Mouse (Mus musculus) heart, adult 2 months (tissue): ENCODE measurements around the gene Tescl. TPM values are rescaled to one million over a fixed set of nuclear protein-coding genes. Genes with fewer than 3 reads are reported as not detected.
A peak's percentile ranks its signal among the peaks of the same experiment; 100 is the strongest.

Experiments
- DNase-seq, 2 experiments: peaks; one replicate each; pipeline ENCODE4 v3.0.0; 2021
- H3K27ac ChIP-seq: fragments of 200-600 bp; 2 replicates; pipeline ENCODE4 v1.8.1; 2022
- H3K27me3 ChIP-seq: fragments of 200-500 bp; 2 replicates; pipeline ENCODE4 v1.6.1; 2012; ENCODE audit warnings: mild to moderate bottlenecking, low read length, inconsistent platforms, mixed read lengths; ENCODE audit not compliant: control insufficient read depth, insufficient read depth
- H3K36me3 ChIP-seq: fragments of 200-500 bp; 2 replicates; pipeline ENCODE4 v1.6.1; 2012; ENCODE audit warnings: low read length, inconsistent platforms; ENCODE audit not compliant: control insufficient read depth, insufficient read depth
- H3K4me1 ChIP-seq: fragments of 200-500 bp; 2 replicates; pipeline ENCODE4 v1.6.1; 2011; ENCODE audit warnings: low read length; ENCODE audit not compliant: control insufficient read depth, insufficient read depth
- H3K4me3 ChIP-seq: fragments of 200-600 bp; 2 replicates; pipeline ENCODE4 v1.8.1; 2022
- H3K79me2 ChIP-seq: fragments of 200-500 bp; replicated peaks from 2 replicates; pipeline ENCODE4 v1.6.1; 2012; ENCODE audit warnings: mild to moderate bottlenecking, inconsistent platforms, low read length, moderate library complexity, mixed read lengths; ENCODE audit not compliant: control insufficient read depth, insufficient read depth
- H3K9ac ChIP-seq: fragments of 200-500 bp; 2 replicates; pipeline ENCODE4 v1.6.1; 2012; ENCODE audit warnings: low read depth, mild to moderate bottlenecking, control low read depth, inconsistent platforms, low read length, mixed read lengths
- CTCF ChIP-seq: fragments of 200-600 bp; IDR thresholded peaks from 2 replicates; pipeline ENCODE4 v1.8.1; 2022; ENCODE audit warnings: antibody characterized with exemption, mild to moderate bottlenecking, moderate library complexity
- EP300 ChIP-seq: fragments of 200-500 bp; IDR thresholded peaks from 2 replicates; pipeline ENCODE4 v1.6.1; 2011; ENCODE audit warnings: low read depth, low read length, control low read depth; ENCODE audit not compliant: insufficient read depth
- POLR2A ChIP-seq: fragments of 200-500 bp; IDR thresholded peaks from 2 replicates; pipeline ENCODE4 v1.6.1; 2011; ENCODE audit warnings: mild to moderate bottlenecking, low read depth, low read length, control low read depth; ENCODE audit not compliant: insufficient read depth
- WGBS: fragments of 180-500 bp; shearing (Covaris S2); methylation state at CpG from one replicate; pipeline ENCODE4 v1.1.7; 2018; 5-methylcytosine and 5-hydroxymethylcytosine counted together
- intact Hi-C: fragments of 180-260 bp; cut with DNase I; formaldehyde crosslinking; loops from one replicate; pipeline ENCODE4 v1.15.1; 2025
- polyA plus RNA-seq: library from polyadenylated mRNA; depleted of rRNA; stranded (reverse); fragments of >200 nt; gene quantifications from 2 replicates; pipeline ENCODE4 v1.2.3, GENCODE M21; 2012
- total RNA-seq, 2 experiments: library from RNA; stranded (reverse); gene quantifications; 2 replicates each; pipeline ENCODE4 v1.2.3; 2021

The Tescl gene
- total and polyA plus RNA-seq, 3 experiments = 0.66 TPM; not detected in 2

- DNase-seq = peak; percentile 39 to 62
- WGBS = 7% methylated on average over 5 of the region's 5 CpGs
- Histone ChIP-seq H3K27ac (no peak overlapping the region), H3K36me3 (no peaks in the 10 kb centered on the region), H3K4me3 (no peak overlapping the region), H3K9ac (no peak overlapping the region), H3K79me2 (no peaks in the 10 kb centered on the region), H3K27me3 (peaks cover 7% of the 10 kb centered on the region), H3K4me1 (no peaks in the 10 kb centered on the region)
- TF ChIP-seq POLR2A (no peak), EP300 (no peak), CTCF (peak; percentile 80)
- intact Hi-C loops = loop anchor here (2.0 kb wide), 2 partner anchors 49 to 71 kb away; no protein-coding TSS in a partner anchor
Measured at GRCm38 (mm10) chr7:24335699-24336309, 2.1 kb upstream of the Tescl start.

DNA sequence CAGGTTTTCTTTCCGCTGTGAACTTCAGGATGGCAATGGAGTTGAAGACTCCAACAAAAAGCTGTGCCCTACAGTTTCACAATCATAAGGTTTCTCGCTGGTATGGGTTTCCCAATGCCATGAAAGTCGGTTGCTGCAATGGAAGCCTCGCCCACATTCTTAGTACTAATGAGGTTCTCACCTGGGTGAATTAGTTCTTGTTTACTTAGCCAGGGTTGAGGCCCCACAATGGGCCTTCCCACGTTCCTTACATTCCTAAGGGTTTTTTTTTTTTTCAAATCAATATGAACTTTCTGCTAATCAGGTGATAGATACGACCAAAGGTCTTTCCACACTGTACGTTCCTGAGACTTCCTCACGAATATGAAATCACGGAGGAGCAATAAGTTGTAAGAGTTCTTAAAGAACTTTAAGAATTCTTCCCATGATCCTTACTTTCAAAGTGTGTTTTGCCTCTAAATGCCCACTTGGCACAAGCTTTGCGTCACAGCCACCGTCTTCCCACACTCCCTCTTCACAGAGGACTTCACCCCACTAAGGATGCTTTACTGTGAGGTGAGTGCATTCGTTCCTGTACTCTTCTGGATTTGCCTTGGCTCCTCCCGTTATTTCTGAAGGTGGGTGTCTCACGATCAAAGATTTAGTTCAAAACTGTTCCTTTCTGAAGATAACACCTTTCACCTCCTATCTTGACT is 6.3 kb downstream of the Tescl start:
- Histone ChIP-seq H3K4me3 (no peak overlapping the region), H3K9ac (no peak overlapping the region), H3K79me2 (no peaks in the 10 kb centered on the region), H3K27ac (no peak overlapping the region), H3K36me3 (no peaks in the 10 kb centered on the region), H3K4me1 (no peaks in the 10 kb centered on the region), H3K27me3 (no peaks in the 10 kb centered on the region)
- no peak for DNase-seq
- intact Hi-C loops = no loop called here
- TF ChIP-seq EP300 (no peak), CTCF (no peak), POLR2A (no peak)
- WGBS = 77% methylated on average over 14 of the region's 14 CpGs

GRCm38 (mm10) chr7:24326273-24327135 is 7.2 kb downstream of the Tescl start:
- no peaks in the 10 kb centered on the region for H3K36me3 ChIP-seq
- TF ChIP-seq CTCF (no peak), EP300 (no peak), POLR2A (no peak)
- no peaks in the 10 kb centered on the region for H3K27me3 ChIP-seq
- DNase-seq = no peak
- 46% methylated on average over 20 of the region's 20 CpGs for WGBS
- no peaks in the 10 kb centered on the region for H3K4me1 ChIP-seq
- no peak overlapping the region for H3K27ac ChIP-seq
- no peak overlapping the region for H3K9ac ChIP-seq
- no peak overlapping the region for H3K4me3 ChIP-seq
- H3K79me2 ChIP-seq = no peaks in the 10 kb centered on the region
- intact Hi-C loops = no loop called here

GRCm38 (mm10) chr7:24325675-24326128 is 8.0 kb downstream of the Tescl start:
- DNase-seq = no peak
- no peaks in the 10 kb centered on the region for H3K79me2 ChIP-seq
- H3K27me3 ChIP-seq = no peaks in the 10 kb centered on the region
- TF ChIP-seq POLR2A = no peak
- TF ChIP-seq CTCF = no peak
- TF ChIP-seq EP300 = no peak
- no peaks in the 10 kb centered on the region for H3K4me1 ChIP-seq
- no peaks in the 10 kb centered on the region for H3K36me3 ChIP-seq
- intact Hi-C loops = no loop called here
- no peak overlapping the region for H3K9ac ChIP-seq
- WGBS = 6% methylated on average over 13 of the region's 13 CpGs
- no peak overlapping the region for H3K4me3 ChIP-seq
- no peak overlapping the region for H3K27ac ChIP-seq

- Histone ChIP-seq H3K27ac (no peak overlapping the region), H3K4me1 (no peaks in the 10 kb centered on the region), H3K79me2 (no peaks in the 10 kb centered on the region), H3K9ac (no peak overlapping the region), H3K36me3 (no peaks in the 10 kb centered on the region), H3K4me3 (no peak overlapping the region), H3K27me3 (no peaks in the 10 kb centered on the region)
- no peak for DNase-seq
- TF ChIP-seq CTCF (no peak), POLR2A (no peak), EP300 (no peak)
- intact Hi-C loops = no loop called here
- 87% methylated on average over 6 of the region's 6 CpGs for WGBS
Measured at GRCm38 (mm10) chr7:24325197-24325596, 8.5 kb downstream of the Tescl start.

GRCm38 (mm10) chr7:24322593-24322992 is 11.1 kb downstream of the Tescl start:
- Histone ChIP-seq H3K36me3 (no peaks in the 10 kb centered on the region), H3K79me2 (no peaks in the 10 kb centered on the region), H3K27ac (no peak overlapping the region), H3K9ac (no peak overlapping the region), H3K4me3 (no peak overlapping the region), H3K27me3 (no peaks in the 10 kb centered on the region), H3K4me1 (no peaks in the 10 kb centered on the region)
- TF ChIP-seq EP300 (no peak), CTCF (no peak), POLR2A (no peak)
- no peak for DNase-seq
- intact Hi-C loops = no loop called here
- 63% methylated on average over 4 of the region's 4 CpGs for WGBS
